Mouse (Mus musculus) stomach, postnatal 0 days (tissue): ENCODE measurements at regions not wholly inside any gene's neighbourhood (a gene's known extent, or its start where the extent isn't known, plus 50 kb on each side); places are given as distances from the start of the nearest gene placed in this dataset.

Experiments
- CTCF ChIP-seq: IDR thresholded peaks from 2 replicates; pipeline ENCODE4 v1.5.1; 2016; ENCODE audit warnings: antibody characterized with exemption, low read depth, mild to moderate bottlenecking, moderate library complexity
- EP300 ChIP-seq: optimal IDR thresholded peaks from 2 replicates; pipeline ENCODE3; 2016; ENCODE audit warnings: antibody characterized with exemption

DNA sequence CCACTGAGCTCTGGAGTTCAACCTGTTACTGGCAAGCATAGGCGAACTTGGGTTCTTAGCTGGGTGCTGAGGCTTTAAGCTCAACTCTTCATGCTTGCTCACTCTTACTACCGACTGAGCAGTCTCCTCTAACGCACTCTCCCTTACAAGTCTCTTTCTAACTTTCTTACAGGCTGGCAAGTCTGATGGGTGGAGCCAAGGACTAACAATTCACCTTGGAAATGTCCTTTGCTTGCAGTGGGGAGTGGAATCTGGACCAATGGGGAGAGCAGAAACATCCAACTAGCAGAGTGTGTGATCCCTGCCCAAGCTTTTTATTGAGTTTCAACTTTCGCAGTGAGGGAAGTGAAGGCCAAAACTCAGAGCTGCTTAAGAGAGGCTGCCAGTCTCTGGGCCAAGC, 250.8 kb downstream of the Pten start:
- TF ChIP-seq EP300 (no peak), CTCF (no peak)
